Mouse (Mus musculus): ENCODE data around the gene Fancd2os. TPM values are rescaled to one million over a fixed set of nuclear protein-coding genes. Genes with fewer than 3 reads are reported as not detected.

Fancd2os gene
- not detected in 4 replicates for total RNA-seq (2023)

GRCm38 (mm10) chr6:113600543-113601139 lies at the start of gene Fancd2os:
Gene Fancd2os, minus strand, starts transcription at chr6:113600715.

GRCm38 (mm10) chr6:113638302-113639040 lies 38.0 kb upstream of the Fancd2os start, which contains the start of gene Irak2:
Gene Irak2, plus strand, starts transcription at chr6:113638467.

GRCm38 (mm10) chr6:113623941-113624751 lies 23.6 kb upstream of the Fancd2os start, which contains the start of gene Vhl:
Gene Vhl, plus strand, starts transcription at chr6:113623959.

GRCm38 (mm10) chr6:113604432-113605223 lies 4.1 kb upstream of the Fancd2os start, which contains the start of gene Brk1:
Gene Brk1, plus strand, starts transcription at chr6:113604772.

Other genes starting within 250 kb of the Fancd2os start
- 26.6 to 32.6 TPM (median 28.8 TPM) in 4 replicates for gene Tada3, start 222.8 kb downstream of the Fancd2os start, total RNA-seq (2023)
- 243 to 268 TPM (median 249 TPM) in 4 replicates for gene Arpc4, start 222.6 kb downstream of the Fancd2os start, total RNA-seq (2023)
- gene Ttll3, start 211.5 kb downstream of the Fancd2os start, total RNA-seq (2023), result 32.4 to 41.0 TPM (median 37.4 TPM) in 4 replicates
- 10.5 to 20.9 TPM (median 13.6 TPM) in 4 replicates for gene Rpusd3, start 181.4 kb downstream of the Fancd2os start, total RNA-seq (2023)
- not detected in 4 replicates for gene Cidec, start 165.0 kb downstream of the Fancd2os start, total RNA-seq (2023)
- 16.2 to 23.5 TPM (median 20.8 TPM) in 4 replicates for gene Jagn1, start 158.1 kb downstream of the Fancd2os start, total RNA-seq (2023)
- not detected in 4 replicates for gene Il17re, start 142.2 kb downstream of the Fancd2os start, total RNA-seq (2023)
- gene Il17rc, start 129.3 kb downstream of the Fancd2os start, total RNA-seq (2023), result not detected in 4 replicates
- 15.5 to 21.0 TPM (median 16.6 TPM) in 4 replicates for gene Creld1, start 117.4 kb downstream of the Fancd2os start, total RNA-seq (2023)
- 0.33 to 0.53 TPM (median 0.41 TPM) in 4 replicates for gene Prrt3, start 98.8 kb downstream of the Fancd2os start, total RNA-seq (2023)
- gene Emc3, start 69.1 kb downstream of the Fancd2os start, total RNA-seq (2023), result 78.1 to 83.8 TPM (median 81.8 TPM) in 4 replicates
- gene Fancd2, start 69.0 kb downstream of the Fancd2os start, total RNA-seq (2023), result 1.5 to 3.8 TPM (median 2.6 TPM) in 4 replicates
- gene Brk1, start 4.1 kb upstream of the Fancd2os start, total RNA-seq (2023), result 109 to 116 TPM (median 111 TPM) in 4 replicates
- 26.1 to 34.3 TPM (median 32.7 TPM) in 4 replicates for gene Vhl, start 23.2 kb upstream of the Fancd2os start, total RNA-seq (2023)
- gene Irak2, start 37.8 kb upstream of the Fancd2os start, total RNA-seq (2023), result 159 to 180 TPM (median 169 TPM) in 4 replicates
- 211 to 234 TPM (median 215 TPM) in 4 replicates for gene Tatdn2, start 96.3 kb upstream of the Fancd2os start, total RNA-seq (2023)
- gene Ghrl, start 119.2 kb upstream of the Fancd2os start, total RNA-seq (2023), result 2.9 to 3.5 TPM (median 3.2 TPM) in 4 replicates
- 98.1 to 109 TPM (median 101 TPM) in 4 replicates for gene Sec13, start 140.0 kb upstream of the Fancd2os start, total RNA-seq (2023)